Mouse (Mus musculus) right cerebral cortex, postnatal 10 days (tissue): ENCODE measurements at regions not wholly inside any gene's neighbourhood (a gene's known extent, or its start where the extent isn't known, plus 50 kb on each side); places are given as distances from the start of the nearest gene placed in this dataset.

ENCODE experiments used
- DNase-seq, 2 experiments: peaks; one replicate each; pipeline ENCODE4 v3.0.0; 2021; ENCODE audit warnings: low spot score in 2 of 2

- DNase-seq, result peak in 1 of 2 experiments; percentile 18
Measured at GRCm38 (mm10) chr4:68382007-68382406, 572.2 kb downstream of the Brinp1 start.

GRCm38 (mm10) chr4:68367983-68368382 is 586.2 kb downstream of the Brinp1 start:
- DNase-seq, result no peak

DNA sequence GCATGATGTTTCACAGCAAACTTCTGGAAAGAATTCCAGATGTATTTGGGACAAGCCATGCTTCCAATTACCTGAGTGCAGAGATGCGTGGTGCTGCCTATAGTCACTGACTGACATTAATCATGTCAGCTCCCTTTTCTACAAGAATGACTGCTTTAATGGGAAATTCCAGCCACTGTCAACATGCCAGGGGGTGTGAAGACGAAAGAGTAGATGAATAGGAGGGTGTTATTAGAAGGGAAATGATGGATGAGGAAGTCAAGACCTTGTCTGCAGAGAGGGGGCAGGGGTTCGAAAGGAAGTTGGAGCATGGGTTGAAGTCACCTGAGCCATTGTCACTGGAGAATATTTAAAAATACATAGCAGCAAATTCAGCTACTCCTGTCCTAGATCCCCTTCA is 634.6 kb downstream of the Brinp1 start:
- no peak for DNase-seq

GRCm38 (mm10) chr4:68312751-68313150 is 641.4 kb downstream of the Brinp1 start:
- no peak for DNase-seq

DNA sequence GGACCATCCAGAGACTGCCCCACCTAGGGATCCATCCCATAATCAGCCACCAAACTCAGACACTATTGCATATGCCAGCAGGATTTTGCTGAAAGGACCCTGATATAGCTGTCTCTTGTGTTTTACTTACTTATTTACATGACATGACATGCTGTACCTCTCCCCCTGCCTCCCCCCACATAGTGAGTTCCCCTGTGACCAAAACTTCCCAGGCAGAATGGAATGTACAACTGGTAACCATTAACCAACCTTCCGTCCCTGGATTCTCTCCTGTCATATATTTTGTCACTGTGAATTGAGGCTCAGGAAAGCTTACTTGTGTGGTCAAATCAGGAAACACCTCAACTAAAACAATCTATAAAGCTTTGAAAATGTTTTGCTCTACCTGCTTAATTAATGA is 669.4 kb downstream of the Brinp1 start:
- DNase-seq, result no peak

GRCm38 (mm10) chr4:68280903-68281302 is 673.3 kb downstream of the Brinp1 start:
- DNase-seq, result no peak

DNA sequence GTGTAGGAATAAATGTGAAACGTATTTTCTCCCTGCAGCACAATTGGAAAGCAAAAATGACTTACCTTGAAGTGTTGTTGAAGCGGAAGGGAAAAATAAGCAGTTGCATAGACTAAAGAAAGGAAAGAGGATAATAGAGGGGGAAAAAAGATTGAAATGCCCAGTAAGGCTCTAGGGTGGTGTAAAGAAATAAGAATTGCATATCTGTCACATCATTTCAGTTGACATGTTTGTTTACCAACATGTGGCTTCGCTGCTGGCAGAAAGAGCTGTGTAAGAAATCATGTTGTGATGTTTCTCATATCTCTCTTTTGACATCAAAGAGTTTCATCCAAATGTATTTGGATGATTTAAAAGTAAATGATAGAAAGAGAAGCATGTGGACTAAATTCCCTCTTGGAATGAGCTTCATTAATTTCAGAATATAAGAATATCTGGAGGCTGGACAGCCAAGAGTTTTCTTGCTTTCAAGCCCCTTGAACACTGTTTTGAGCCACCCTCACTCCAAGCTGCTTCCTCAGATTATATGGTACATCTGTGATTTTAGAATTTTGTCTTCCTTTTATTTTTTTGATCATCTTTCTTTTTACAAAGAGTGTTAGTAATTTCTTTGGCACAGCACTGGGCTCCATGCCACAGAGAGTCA is 679.0 kb downstream of the Brinp1 start:
- no peak for DNase-seq
